ENCODE assay signal across 12 mouse cellular contexts in the genomic region with DNA sequence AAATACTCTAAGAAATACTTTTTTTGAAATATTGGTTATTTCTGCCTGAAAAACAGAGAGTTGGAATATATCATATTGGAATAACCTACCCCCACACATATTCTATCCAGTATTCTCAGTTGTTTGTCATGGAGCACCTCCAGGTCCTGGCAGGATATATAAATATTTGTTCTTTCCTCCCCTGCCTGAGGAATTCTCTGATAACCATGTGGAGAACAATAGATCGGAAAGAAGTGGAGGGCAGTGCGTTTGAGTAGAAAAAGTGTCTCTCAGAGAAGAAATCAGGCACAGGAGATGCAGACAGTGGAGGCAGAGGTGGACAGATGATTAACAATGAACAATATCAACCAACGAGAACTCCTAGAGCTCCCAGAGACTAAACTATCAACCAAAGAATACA.
"Had no signal": no experiment of that assay in that cellular context is flagged by ENCODE, and none has a peak within 500 bp of the region (broad histone marks: within the 10 kb centered on the region; RNA-seq: fewer than 3 reads in every experiment).

No protein-coding gene starts in this region.

- H3K4me2 ChIP-seq: liver, embryonic 13.5 days; midbrain, embryonic 11.5 days had no signal

- H3K27me3 ChIP-seq: liver, embryonic 13.5 days had no signal

- H3K9me3 ChIP-seq: liver, embryonic 13.5 days had no signal

- H3K36me3 ChIP-seq: liver, embryonic 13.5 days had no signal

- H3K4me3 ChIP-seq: left cerebral cortex, adult 2 months; liver, embryonic 13.5 days had no signal

- H3K27ac ChIP-seq: left cerebral cortex, adult 2 months; liver, embryonic 13.5 days had no signal

- H3K9ac ChIP-seq: liver, embryonic 13.5 days had no signal

- H3K4me1 ChIP-seq: liver, embryonic 13.5 days had no signal

- DNase-seq: kidney, postnatal 10 days; kidney, postnatal 36 days; layer of hippocampus, postnatal 36 days; liver, embryonic 13.5 days; lung, adult 2 months; lung, postnatal 14 days; lung, postnatal 4 days; midbrain, embryonic 14.5 days; thymus, adult 18-20 months; thymus, postnatal 36 days had no signal
